Mouse (Mus musculus): ENCODE measurements at regions not wholly inside any gene's neighbourhood (a gene's known extent, or its start where the extent isn't known, plus 50 kb on each side); places are given as distances from the start of the nearest gene placed in this dataset.

DNA sequence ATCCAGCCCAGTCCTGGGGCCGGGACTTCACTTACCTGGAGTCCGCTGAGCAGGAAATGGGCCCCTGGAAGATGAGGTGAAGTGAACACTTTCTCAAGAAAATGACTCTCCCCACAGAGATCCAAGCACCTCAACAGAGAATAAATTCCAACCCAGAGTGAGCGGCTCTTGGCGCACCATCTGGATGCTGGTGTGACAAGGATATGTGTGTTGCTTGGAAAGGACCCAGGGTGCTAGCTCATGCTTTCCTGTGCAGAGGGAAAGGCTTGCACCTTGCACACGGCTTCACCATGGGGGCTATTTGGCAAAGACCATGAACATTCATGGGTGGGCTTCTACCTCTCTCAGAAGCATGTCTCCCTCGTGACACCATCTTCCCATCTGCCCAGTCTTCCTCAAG, 151.7 kb downstream of the Zfp36l1 start:
- in situ Hi-C loops (cut with MboI; ENCODE audit: low sequenced_read_pairs in 2 of 2, unreplicated experiment in 2 of 2): no loop called here

DNA sequence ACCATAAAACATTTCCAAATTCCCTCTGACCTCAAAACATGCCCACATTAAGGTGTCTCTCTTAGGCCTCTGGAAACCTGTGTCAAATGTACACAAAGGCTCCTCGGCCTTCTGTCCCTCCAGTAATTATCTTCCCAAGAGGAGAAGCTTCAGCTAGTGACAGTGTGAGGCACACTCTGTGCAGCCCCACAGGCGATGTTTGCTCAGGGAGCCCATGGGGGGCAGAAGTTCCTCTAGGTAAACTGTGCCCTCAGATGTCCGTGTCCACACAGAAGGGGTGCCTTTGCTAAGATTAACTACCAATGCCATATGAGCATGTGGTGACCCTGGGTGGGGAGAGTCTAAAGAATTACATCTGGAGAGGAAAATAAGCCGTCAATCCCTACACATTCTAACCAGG, 152.4 kb downstream of the Zfp36l1 start:
- TF ChIP-seq CHD2 (IDR thresholded peaks at IDR 0.05; ENCODE audit: low read depth, low read length) (no peak), HCFC1 (IDR thresholded peaks at IDR 0.05; ENCODE audit: borderline replicate concordance, insufficient read depth, low read length) (no peak), ZNF384 (IDR thresholded peaks at IDR 0.05; ENCODE audit: low read depth, low read length) (no peak), ZC3H11A (IDR thresholded peaks at IDR 0.05; ENCODE audit: borderline replicate concordance, low read depth, low read length) (no peak), MAFK (IDR thresholded peaks at IDR 0.05; ENCODE audit: insufficient read depth, low read depth, low read length) (no peak)
- Histone ChIP-seq H3K9ac (ENCODE audit: insufficient read depth, low read depth, low read length, poor library complexity, severe bottlenecking) (no peak overlapping the region), H3K36me3 (ENCODE audit: control insufficient read depth, insufficient read depth, low read length, poor library complexity, severe bottlenecking) (no peaks in the 10 kb centered on the region), H3K27ac (ENCODE audit: insufficient read depth, low read depth, low read length, poor library complexity, severe bottlenecking) (no peak overlapping the region), H3K4me1 (ENCODE audit: control insufficient read depth in 2 of 2, insufficient read depth in 2 of 2, low read length in 2 of 2, poor library complexity in 1 of 2) (0 out of 4 replicates have a peak, but pooled peaks cover 0 to 1% of the 10 kb centered on the region in 2 experiments), H3K9me3 (ENCODE audit: control insufficient read depth, insufficient read depth, low read depth, low read length) (no peaks in the 10 kb centered on the region), H3K4me3 (ENCODE audit: insufficient read depth in 1 of 2, low read depth in 1 of 2, low read length in 2 of 2, poor library complexity in 1 of 2, severe bottlenecking in 1 of 2) (no peak overlapping the region)
- in situ Hi-C loops (cut with MboI; ENCODE audit: low sequenced_read_pairs in 2 of 2, unreplicated experiment in 2 of 2): no loop called here
- no peak for DNase-seq (ENCODE audit: low read depth, low spot score)

More for the DNA sequence above, 151.7 kb downstream of the Zfp36l1 start:
- Histone ChIP-seq H3K9ac (ENCODE audit: insufficient read depth, low read depth, low read length, poor library complexity, severe bottlenecking) (no peak overlapping the region), H3K4me1 (ENCODE audit: control insufficient read depth in 2 of 2, insufficient read depth in 2 of 2, low read length in 2 of 2, poor library complexity in 1 of 2) (peaks cover 1 to 2% of the 10 kb centered on the region in 2 experiments; a peak in 2 of 4 replicates), H3K27ac (ENCODE audit: insufficient read depth, low read depth, low read length, poor library complexity, severe bottlenecking) (no peak overlapping the region), H3K36me3 (ENCODE audit: control insufficient read depth, insufficient read depth, low read length, poor library complexity, severe bottlenecking) (no peaks in the 10 kb centered on the region), H3K4me3 (ENCODE audit: insufficient read depth in 1 of 2, low read depth in 1 of 2, low read length in 2 of 2, poor library complexity in 1 of 2, severe bottlenecking in 1 of 2) (no peak overlapping the region), H3K9me3 (ENCODE audit: control insufficient read depth, insufficient read depth, low read depth, low read length) (no peaks in the 10 kb centered on the region)
- no peak for DNase-seq (ENCODE audit: low read depth, low spot score)
- TF ChIP-seq ZC3H11A (IDR thresholded peaks at IDR 0.05; ENCODE audit: borderline replicate concordance, low read depth, low read length) (no peak), ZNF384 (IDR thresholded peaks at IDR 0.05; ENCODE audit: low read depth, low read length) (no peak), MAFK (IDR thresholded peaks at IDR 0.05; ENCODE audit: insufficient read depth, low read depth, low read length) (no peak), HCFC1 (IDR thresholded peaks at IDR 0.05; ENCODE audit: borderline replicate concordance, insufficient read depth, low read length) (no peak), CHD2 (IDR thresholded peaks at IDR 0.05; ENCODE audit: low read depth, low read length) (no peak)

DNA sequence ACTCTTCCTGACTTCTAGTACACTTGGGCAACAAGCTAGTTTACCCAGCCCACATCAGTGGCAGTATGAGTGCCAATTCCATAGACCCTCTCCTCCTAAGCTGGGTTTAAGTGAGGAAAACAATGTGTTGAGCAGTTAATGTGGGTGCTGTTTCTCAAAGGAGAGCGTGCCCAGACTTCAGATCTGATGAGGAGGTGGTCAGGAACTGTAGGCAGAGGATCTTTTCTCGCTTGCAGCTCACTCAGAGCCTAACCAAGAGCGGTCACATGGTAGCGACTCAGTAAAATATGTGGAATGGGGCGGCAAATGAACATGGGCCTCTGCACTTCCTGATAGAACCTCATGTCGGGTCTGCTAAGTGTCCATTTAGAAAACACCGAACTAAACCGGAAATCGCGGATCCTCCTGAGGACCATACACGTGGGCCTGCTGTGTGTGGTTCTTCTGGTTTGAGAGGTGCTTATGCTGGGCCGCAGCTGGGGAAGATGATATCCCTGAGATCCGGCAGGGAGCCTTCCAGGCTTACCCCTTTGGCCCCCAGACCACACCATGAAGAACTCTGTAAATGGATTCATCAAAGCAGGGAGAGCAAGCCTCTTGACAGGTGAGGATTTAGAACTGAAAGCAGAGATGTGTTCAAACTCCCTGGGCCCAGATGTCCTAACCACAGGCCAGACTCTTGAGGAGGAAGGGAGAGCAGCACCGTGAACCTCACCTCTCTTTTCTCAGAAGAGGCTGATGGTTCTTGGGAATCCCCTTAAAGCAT, 153.1 kb downstream of the Zfp36l1 start:
- no peak for DNase-seq (ENCODE audit: low read depth, low spot score)

DNA sequence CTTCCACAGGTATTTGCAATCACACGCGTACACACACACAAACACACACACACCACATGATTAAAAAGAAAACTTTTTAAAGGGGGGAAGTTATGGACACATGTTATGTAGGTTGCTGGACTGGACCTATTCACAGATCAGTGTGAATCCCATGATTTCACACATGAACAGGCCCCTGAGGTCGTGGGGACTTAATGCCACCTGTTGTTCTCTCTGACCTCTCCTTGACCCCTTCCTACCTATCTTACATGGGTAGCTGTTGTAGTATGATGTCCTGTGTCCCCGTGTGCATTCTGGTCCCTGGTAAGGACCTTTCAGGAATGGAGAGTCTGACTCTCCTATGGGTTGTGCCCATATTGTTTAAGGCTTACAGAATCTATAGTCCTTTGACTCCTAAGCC, 155.6 kb downstream of the Zfp36l1 start:
- TF ChIP-seq HCFC1 (IDR thresholded peaks at IDR 0.05; ENCODE audit: borderline replicate concordance, insufficient read depth, low read length) (no peak), ZNF384 (IDR thresholded peaks at IDR 0.05; ENCODE audit: low read depth, low read length) (no peak), MAFK (IDR thresholded peaks at IDR 0.05; ENCODE audit: insufficient read depth, low read depth, low read length) (no peak), ZC3H11A (IDR thresholded peaks at IDR 0.05; ENCODE audit: borderline replicate concordance, low read depth, low read length) (no peak)
- Histone ChIP-seq H3K4me1 (ENCODE audit: control insufficient read depth in 2 of 2, insufficient read depth in 2 of 2, low read length in 2 of 2, poor library complexity in 1 of 2) (no peaks in the 10 kb centered on the region), H3K9ac (ENCODE audit: insufficient read depth, low read depth, low read length, poor library complexity, severe bottlenecking) (no peak overlapping the region), H3K27ac (ENCODE audit: insufficient read depth, low read depth, low read length, poor library complexity, severe bottlenecking) (no peak overlapping the region), H3K4me3 (ENCODE audit: insufficient read depth in 1 of 2, low read depth in 1 of 2, low read length in 2 of 2, poor library complexity in 1 of 2, severe bottlenecking in 1 of 2) (no peak overlapping the region), H3K36me3 (ENCODE audit: control insufficient read depth, insufficient read depth, low read length, poor library complexity, severe bottlenecking) (no peaks in the 10 kb centered on the region), H3K9me3 (ENCODE audit: control insufficient read depth, insufficient read depth, low read depth, low read length) (no peaks in the 10 kb centered on the region)
- DNase-seq (ENCODE audit: low read depth, low spot score): no peak
- in situ Hi-C loops (cut with MboI; ENCODE audit: low sequenced_read_pairs in 2 of 2, unreplicated experiment in 2 of 2): no loop called here

More for the DNA sequence above, 153.1 kb downstream of the Zfp36l1 start:
- no peak overlapping the region for H3K27ac ChIP-seq (ENCODE audit: insufficient read depth, low read depth, low read length, poor library complexity, severe bottlenecking)
- no peaks in the 10 kb centered on the region for H3K9me3 ChIP-seq (ENCODE audit: control insufficient read depth, insufficient read depth, low read depth, low read length)
- in situ Hi-C loops (cut with MboI; ENCODE audit: low sequenced_read_pairs in 2 of 2, unreplicated experiment in 2 of 2): no loop called here
- no peak overlapping the region for H3K9ac ChIP-seq (ENCODE audit: insufficient read depth, low read depth, low read length, poor library complexity, severe bottlenecking)
- no peaks in the 10 kb centered on the region for H3K36me3 ChIP-seq (ENCODE audit: control insufficient read depth, insufficient read depth, low read length, poor library complexity, severe bottlenecking)
- TF ChIP-seq MAFK (IDR thresholded peaks at IDR 0.05; ENCODE audit: insufficient read depth, low read depth, low read length) (no peak), ZNF384 (IDR thresholded peaks at IDR 0.05; ENCODE audit: low read depth, low read length) (no peak)
- no peaks in the 10 kb centered on the region for H3K4me1 ChIP-seq (ENCODE audit: control insufficient read depth in 2 of 2, insufficient read depth in 2 of 2, low read length in 2 of 2, poor library complexity in 1 of 2)
- no peak overlapping the region for H3K4me3 ChIP-seq (ENCODE audit: insufficient read depth in 1 of 2, low read depth in 1 of 2, low read length in 2 of 2, poor library complexity in 1 of 2, severe bottlenecking in 1 of 2)

DNA sequence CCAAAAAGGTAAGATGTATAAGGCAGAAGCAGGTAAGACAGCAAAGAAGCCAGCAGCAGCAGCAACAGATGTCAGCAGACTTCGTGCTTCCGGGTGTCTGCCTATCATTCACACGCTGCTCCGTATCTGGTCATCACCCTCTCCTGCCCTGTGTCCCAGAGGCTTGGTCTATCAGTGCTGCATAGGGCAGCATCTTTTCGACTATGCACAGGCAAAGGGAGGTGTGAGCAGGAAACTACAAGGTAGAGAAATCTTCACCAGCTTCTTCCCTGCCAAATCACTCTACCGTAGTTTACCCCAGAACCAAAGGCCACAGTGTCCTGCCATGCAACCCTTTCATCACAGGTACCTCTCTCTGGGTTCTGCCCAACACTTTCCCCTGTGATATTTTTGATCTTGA, 156.5 kb downstream of the Zfp36l1 start:
- Histone ChIP-seq H3K4me1 (ENCODE audit: control insufficient read depth in 2 of 2, insufficient read depth in 2 of 2, low read length in 2 of 2, poor library complexity in 1 of 2) (no peaks in the 10 kb centered on the region), H3K4me3 (ENCODE audit: insufficient read depth in 1 of 2, low read depth in 1 of 2, low read length in 2 of 2, poor library complexity in 1 of 2, severe bottlenecking in 1 of 2) (no peak overlapping the region), H3K9ac (ENCODE audit: insufficient read depth, low read depth, low read length, poor library complexity, severe bottlenecking) (no peak overlapping the region), H3K27ac (ENCODE audit: insufficient read depth, low read depth, low read length, poor library complexity, severe bottlenecking) (no peak overlapping the region), H3K9me3 (ENCODE audit: control insufficient read depth, insufficient read depth, low read depth, low read length) (no peaks in the 10 kb centered on the region), H3K36me3 (ENCODE audit: control insufficient read depth, insufficient read depth, low read length, poor library complexity, severe bottlenecking) (no peaks in the 10 kb centered on the region)
- in situ Hi-C loops (cut with MboI; ENCODE audit: low sequenced_read_pairs in 2 of 2, unreplicated experiment in 2 of 2): no loop called here
- no peak for DNase-seq (ENCODE audit: low read depth, low spot score)
- no peak for TF ChIP-seq MAFK (IDR thresholded peaks at IDR 0.05; ENCODE audit: insufficient read depth, low read depth, low read length)
- TF ChIP-seq CHD2 (IDR thresholded peaks at IDR 0.05; ENCODE audit: low read depth, low read length): no peak
- no peak for TF ChIP-seq HCFC1 (IDR thresholded peaks at IDR 0.05; ENCODE audit: borderline replicate concordance, insufficient read depth, low read length)
- no peak for TF ChIP-seq ZNF384 (IDR thresholded peaks at IDR 0.05; ENCODE audit: low read depth, low read length)
- no peak for TF ChIP-seq ZC3H11A (IDR thresholded peaks at IDR 0.05; ENCODE audit: borderline replicate concordance, low read depth, low read length)

Measured in ES-E14 (cell line).